Mouse (Mus musculus): ENCODE results near the gene Prkn.

The Prkn gene

GRCm38 (mm10) chr17:10840148-10840707 lies at the start of gene Prkn, which contains the start of gene Pacrg:
TSS of gene Prkn (plus strand) at chr17:10840384.
TSS of gene Pacrg (minus strand) at chr17:10840311.
- peak; percentile 96 for DNase-seq (ENCODE audit: low spot score)

DNA sequence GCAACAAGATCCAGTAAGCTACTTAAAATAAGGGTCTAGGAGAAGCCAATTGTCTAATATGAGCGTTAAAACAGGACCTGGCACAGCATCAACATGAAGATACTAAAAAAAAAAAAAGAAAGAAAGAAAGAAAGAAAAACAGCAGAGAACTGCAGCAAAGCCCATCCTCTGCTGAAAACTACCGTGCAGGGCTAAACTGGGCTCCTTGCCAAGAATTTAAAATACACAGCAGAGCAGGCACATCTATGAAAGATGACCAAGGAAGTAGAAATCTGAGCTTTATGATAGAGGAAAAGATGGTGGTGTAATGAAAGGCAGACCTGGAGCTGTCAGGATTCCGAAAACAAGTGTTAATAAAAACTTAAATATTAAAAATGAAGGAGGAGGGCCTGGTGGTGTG lies 48.5 kb upstream of the Prkn start:
- DNase-seq (ENCODE audit: low spot score), result no peak

GRCm38 (mm10) chr17:10806692-10807091 lies 33.5 kb upstream of the Prkn start:
- no peak for DNase-seq (ENCODE audit: low spot score)

DNA sequence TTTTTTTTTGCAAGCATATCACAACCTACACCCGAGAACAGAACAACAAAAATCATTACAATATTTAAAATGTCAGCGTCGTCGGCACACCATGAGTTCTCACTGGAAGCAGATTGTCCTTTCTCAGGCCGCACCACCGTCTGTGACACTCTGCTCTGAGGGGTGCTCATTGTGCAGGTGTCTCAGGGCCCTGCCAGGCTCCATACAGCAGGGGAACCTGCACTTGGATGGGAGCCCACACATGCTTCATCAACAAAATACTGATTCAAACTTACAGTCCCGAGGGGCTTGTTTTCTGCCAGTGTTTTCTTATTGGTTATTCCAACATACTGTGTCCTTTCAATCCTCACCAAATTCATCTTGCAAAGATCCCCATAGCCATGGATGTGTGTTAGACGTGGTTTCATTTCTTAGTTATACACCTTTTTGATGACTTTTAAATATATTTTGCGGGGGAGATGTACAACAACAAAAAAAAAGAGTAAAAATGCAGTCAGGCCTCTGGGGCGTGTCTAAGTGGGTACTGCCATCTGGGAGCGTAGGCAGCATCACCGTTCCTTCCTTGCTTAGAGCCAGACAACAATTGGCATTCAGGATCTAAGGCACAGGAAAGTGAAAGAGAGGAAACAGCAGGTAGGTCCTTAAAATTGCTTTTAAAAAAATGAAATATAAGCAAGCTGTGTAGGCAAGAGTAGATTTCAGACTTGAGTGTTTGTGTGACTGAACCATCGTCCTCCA lies 32.8 kb upstream of the Prkn start:
- DNase-seq (ENCODE audit: low spot score), result no peak

- DNase-seq (ENCODE audit: low spot score), result no peak
Observed at GRCm38 (mm10) chr17:10808571-10808970, 31.6 kb upstream of the Prkn start.

GRCm38 (mm10) chr17:10818971-10819370 lies 21.2 kb upstream of the Prkn start:
- no peak for DNase-seq (ENCODE audit: low spot score)

- DNase-seq (ENCODE audit: low spot score), result peak; percentile 5
Observed at GRCm38 (mm10) chr17:10840731-10841201, 582 bp downstream of the Prkn start.

DNA sequence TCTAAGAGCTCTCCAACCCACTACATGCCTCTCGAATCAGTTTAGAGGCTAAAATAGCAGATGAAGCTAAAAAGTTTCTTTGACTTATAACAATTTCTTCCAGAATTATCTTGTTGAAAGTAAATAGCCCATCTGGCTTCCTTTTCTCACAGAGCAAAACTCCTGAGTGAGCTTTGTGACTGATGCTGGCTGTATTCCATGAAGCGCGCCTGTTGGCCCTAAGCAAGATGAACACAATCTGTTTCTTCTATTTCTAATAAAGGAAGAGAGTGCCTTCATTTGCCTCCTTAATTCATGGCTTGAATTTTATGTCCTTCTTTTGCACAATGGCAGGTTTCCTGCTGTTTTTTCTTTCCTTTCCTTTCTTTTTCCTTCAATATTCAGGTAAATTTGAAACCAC lies 14.0 kb downstream of the Prkn start:
- no peak for DNase-seq (ENCODE audit: low spot score)

DNA sequence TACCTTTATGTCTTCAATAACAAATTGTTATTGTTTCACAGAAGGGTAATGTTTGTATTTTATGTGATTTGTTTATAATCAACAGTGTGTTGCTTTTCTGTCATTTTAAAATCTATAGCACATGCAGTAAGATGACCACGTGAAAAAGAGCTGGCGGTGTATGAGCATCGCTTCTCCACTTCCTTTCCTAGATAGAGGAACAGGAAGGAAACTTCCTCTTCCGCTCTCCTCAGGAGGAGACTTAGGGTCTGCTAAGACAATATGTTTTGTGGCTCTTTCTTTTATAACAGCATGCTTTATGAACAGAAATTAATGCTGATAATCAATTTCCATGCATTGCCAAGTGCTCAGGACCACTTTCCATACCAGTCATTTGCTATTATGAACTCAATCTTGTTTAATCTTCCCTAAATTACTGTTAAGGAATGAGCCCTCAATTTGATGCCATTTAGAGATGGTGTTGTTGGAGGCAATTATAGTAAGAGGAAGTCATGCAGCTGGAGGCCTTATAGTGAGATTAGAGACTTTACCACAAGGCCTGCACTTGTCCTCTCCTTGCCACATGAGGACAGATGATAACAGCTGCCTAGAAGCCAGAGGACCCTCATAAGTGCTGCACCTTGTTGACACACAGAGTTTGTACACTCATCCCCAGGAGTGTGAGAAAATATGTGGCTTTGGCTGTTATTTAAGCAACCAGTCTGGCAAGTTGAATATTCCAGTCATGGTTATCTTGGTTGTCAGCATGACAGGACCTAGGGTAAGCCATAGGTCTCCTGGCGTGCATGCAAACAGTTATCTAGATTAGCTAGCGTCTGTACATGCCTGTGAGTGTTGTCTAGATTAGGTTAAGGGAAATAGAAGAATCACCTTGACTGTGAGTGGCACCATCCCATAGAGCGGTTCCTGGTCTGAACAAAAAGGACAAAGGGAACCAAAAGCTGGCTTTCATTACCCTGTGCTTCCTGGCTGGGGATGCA lies 34.3 kb downstream of the Prkn start:
- no peak for DNase-seq (ENCODE audit: low spot score)

DNA sequence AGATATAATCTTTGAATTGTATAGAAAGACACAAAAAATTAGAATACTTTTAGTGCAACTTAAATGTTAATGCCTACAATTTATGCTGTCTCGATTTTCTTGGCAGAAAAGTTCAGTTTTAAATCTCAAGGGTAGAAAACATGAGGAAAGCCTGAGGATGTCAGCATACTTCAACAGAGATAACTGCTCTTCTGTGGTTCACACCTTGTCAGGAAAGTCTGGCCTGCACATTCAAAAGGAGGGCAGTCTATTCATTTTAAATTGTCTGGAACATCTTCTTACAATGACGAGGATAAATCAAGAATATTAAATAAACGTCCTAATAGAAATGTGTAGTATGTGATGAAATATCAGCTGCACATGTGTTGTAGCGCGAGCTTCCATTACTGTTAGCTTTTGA lies 38.8 kb downstream of the Prkn start:
- no peak for DNase-seq (ENCODE audit: low spot score)

DNA sequence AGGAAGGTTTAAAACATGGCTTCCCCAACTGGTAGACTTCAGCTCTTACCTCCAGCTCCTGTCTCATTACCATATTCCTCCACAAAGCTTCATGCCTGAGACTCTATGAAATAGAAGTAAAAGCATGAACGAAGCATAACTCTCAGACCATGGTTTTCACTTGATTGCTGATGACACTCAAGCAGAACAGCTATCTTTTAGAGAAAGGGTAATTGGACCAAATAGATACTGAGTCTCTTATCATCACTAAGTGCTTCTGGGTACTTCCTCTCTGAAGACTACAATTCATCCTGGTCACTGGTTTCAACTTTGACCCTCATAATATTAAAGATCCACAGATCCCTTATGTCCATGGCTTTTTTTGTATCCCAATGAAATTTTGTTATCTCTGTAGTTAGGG lies 42.1 kb downstream of the Prkn start:
- DNase-seq (ENCODE audit: low spot score), result no peak

DNA sequence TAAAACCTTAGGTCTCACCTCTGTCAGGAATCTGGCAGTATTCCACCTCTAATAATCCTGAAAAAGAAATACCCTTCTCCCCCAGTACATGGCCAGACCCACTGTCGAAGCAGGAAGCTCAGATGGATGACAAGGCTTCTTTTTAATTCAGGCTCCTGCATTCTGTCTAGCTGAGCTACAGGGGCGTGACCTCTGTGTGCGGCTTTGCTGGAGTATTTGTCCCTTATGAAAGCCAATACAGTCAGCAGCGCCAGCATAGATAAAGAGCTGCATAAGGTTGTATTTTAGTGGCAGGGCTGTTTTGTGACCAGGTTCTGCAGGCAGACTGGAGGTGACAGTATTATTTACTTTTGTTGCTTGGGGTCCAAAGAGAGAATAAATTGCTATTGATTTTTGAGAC lies 47.7 kb downstream of the Prkn start:
- no peak for DNase-seq (ENCODE audit: low spot score)

DNA sequence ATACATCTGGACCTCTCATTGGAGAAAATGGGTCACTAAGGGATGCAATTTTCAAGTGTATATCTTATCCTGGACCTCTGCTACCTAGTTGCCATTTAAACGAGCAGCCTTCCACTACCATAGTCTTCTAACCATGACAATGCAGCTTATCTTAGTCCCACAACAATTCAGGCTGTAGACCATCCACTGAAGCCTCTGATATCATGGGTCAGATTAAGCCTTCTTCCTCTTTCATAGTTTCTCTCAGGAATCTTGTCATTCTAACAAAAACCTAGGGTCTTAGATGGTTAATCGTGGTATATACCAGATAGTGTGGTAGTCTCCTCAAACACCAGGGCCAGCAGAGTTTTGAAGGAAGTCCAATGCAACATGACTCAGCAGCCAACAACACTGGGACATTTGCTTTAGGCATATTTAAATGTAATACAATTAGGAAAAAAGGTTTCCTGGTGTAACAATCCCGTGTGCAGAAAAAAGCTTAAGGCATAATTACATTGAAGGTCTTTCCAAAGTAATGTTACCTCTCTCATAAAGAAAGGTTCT lies 61.6 kb downstream of the Prkn start:
- DNase-seq (ENCODE audit: low spot score), result no peak

DNA sequence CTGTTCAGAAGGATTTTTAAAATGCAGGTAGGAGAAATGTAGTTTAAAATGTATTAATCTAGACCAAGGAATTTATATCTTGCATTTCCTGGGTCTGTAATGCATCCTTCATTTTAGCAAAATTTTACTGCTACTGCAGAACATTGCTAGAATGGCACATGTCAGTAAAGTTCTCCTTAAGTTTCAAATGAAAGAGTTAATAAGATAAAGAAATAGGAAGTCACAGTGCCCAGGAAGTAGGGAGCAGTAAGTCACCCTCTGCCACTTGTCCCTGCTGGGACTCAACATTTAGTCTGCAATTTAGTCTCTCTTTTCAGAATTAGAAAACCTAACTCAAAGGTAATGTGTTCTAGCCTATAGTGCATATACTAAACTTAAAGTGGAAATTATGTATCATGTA lies 96.5 kb downstream of the Prkn start:
- no peak for DNase-seq (ENCODE audit: low spot score)

DNA sequence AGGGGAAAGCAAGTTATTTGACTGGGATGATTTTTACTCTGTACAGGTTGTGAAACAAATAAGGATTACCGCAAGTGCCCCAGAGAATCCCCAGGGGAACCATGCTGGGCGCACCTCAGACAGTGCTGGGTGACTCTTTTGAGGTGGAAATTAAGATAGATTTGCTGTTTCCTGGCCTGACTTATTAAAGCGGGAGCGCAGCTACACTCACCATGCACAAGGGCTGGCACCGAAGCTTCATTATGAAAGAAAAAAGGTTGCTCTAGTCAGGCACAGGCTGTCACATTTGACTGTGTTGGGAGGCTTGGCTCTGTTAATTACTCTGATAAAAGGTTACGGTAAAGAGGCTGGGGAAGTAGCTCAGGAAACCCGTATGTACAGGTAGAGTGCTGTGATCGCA lies 97.7 kb downstream of the Prkn start:
- DNase-seq (ENCODE audit: low spot score), result no peak

DNA sequence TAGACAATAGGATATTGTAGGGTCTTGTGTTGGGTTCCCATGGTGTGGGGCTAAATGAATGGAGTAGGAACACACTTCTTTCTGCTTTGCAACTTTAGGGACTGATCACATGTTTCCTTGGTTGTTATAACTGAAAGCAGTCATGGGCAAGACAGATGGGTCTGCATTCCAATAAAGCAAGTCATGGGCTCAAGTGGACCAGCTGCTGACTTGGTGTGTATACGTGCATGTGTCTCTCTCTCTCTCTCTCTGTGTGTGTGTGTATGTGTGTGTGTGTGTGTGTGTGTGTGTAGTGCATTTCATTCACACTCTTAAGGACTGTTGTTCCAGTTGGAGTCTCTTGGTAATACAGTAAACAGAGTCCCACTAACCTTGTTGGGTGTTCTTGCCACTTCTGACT lies 98.6 kb downstream of the Prkn start:
- no peak for DNase-seq (ENCODE audit: low spot score)

DNA sequence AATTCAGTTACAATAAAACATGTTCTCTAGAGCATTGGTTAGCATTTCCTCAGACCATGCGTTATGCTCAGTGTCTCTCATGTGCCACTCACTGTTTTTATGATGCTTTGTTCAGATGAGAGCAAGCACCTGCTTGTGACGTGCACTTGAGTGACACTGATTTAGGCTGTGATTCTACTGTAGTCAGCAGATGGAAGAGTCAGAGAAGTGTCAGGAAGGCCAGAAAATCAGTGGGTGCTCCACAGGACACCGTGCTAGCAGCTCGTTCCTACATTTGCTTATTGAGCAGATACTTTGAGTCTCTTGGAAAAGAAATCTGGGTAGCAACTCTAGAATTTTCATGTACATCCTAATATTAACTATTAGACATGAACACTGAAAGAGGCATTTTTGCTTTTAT lies 106.4 kb downstream of the Prkn start:
- DNase-seq (ENCODE audit: low spot score), result no peak

DNA sequence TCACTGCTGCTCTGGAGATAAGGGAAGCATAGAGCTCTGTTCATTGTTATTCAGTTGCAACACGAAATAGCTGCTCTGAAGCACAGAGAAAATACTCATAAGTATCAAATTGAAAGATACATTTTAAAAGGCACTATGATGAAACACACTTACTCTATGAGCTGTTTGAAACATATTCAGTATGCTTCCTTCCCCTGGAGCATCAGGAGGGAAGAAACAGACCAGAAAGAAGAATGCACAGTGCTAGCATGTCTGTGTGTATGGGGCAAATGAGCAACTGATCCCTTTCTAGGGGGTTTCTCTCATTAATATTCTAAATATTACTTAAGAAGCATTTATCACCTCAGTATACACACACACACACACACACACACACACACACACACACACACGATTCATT lies 107.4 kb downstream of the Prkn start:
- DNase-seq (ENCODE audit: low spot score), result no peak

DNA sequence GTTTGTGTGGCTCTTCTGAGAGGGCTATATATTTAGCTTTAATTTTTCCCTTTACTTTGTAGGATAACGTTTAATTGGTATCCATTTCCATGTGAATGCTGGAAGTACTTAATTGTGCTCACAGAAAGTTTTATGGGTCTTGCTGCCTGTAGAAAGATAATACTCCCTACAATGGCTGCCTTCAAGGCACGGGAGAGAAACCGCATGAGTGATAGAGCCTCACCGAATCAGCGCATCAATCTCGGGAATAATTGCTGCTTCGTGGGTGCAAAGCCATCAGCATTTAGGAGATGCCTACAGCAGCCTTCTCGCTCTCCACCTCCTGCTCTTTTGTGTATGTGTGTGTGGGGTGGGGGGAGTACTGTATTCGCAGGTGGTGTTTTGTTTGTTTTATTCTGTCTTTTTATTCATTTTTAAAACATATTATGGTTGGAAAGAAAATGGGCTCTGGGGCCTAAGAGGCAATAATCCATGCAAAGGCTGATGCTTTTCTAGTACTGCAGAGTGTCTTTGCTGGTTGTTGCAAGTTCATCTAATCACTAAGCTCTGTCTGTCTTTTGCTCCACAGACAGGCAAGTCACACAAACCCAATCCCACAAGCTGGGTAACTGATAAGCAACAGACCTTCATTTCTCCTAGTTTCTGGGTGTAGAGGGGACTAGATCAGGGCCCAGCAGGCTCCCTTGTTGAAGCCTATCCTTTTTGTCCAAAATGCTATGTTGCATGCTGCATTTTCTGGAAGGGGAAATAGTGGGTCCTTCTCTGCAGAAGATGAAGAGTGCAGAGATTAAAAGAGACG lies 119.1 kb downstream of the Prkn start:
- DNase-seq (ENCODE audit: low spot score), result no peak

GRCm38 (mm10) chr17:10962151-10962550 lies 122.0 kb downstream of the Prkn start:
- no peak for DNase-seq (ENCODE audit: low spot score)

DNA sequence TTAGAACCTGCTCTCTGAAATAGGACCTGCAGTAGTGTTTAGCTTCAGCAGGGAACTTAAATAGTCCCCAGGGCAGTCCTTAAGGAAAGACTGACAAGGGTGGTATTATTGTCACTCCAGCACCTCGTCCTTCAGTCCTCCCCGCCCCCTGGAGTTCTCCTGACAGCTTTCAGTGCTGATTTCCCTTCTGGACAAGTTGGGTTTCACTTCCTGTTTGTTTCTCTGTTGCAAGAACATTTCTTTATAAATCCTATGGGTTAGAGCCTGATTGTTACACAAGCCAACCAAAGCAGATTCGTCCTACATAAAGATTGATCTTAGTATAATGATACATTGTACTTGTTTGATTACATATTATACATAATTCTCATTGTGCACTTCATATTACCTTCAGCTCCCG lies 142.0 kb downstream of the Prkn start:
- DNase-seq (ENCODE audit: low spot score), result no peak

DNA sequence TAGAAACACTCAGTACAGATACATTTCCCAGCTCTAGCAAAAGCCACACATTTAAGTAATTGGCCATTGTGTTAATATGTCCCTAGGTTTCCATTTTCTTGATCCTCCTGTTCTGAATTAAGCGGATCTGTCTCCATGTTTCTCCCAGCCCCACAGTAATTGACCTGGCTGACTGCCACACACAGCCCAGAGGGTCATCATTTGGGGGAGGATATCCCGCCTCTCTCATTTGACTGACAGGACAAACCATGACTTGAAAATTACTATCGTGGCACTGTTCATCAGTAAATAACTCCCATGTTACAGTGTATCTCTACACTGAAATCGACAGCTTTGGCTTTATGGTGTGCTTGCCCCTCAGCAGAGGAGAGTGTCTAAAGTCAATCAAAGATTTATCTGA lies 146.9 kb downstream of the Prkn start:
- no peak for DNase-seq (ENCODE audit: low spot score)

All from ovary, adult 18-20 months (tissue).